In genomic region chr12:111161943-111162311, GRCm38 (mm10) we compare ENCODE assay signal across 10 mouse cellular contexts. TPM values are rescaled to one million over a fixed set of nuclear protein-coding genes. Genes with fewer than 3 reads are reported as not detected.
DNase-seq lines count a peak whose midpoint lies in the region; ATAC-seq and TF ChIP-seq lines count a peak whose summit lies in the region.
"Had no signal": no experiment of that assay in that cellular context is flagged by ENCODE, and none has a peak within 500 bp of the region (broad histone marks: within the 10 kb centered on the region; RNA-seq: fewer than 3 reads in every experiment).

No protein-coding gene starts in this region.

- peak overlapping the region; percentile 36 for H3K4me3 ChIP-seq in heart, embryonic 13.5 days
- no peak overlapping the region for H3K4me3 ChIP-seq in embryonic facial prominence, embryonic 12.5 days
- no peak overlapping the region for H3K4me3 ChIP-seq in intestine, postnatal 0 days (ENCODE audit: low read depth, low read length)
- H3K4me3 ChIP-seq in midbrain, embryonic 13.5 days (replicated peaks) = peak overlapping the region; percentile 21
- H3K4me3 ChIP-seq: myocyte had no signal

- WGBS in heart, embryonic 13.5 days = 38% methylated on average over 7 of the region's 7 CpGs
- WGBS in embryonic facial prominence, embryonic 12.5 days = 39% methylated on average over 7 of the region's 7 CpGs
- WGBS in intestine, postnatal 0 days = 45% methylated on average over 7 of the region's 7 CpGs
- 33% methylated on average over 7 of the region's 7 CpGs for WGBS in midbrain, embryonic 13.5 days

- H3K27me3 ChIP-seq in heart, embryonic 13.5 days (replicated peaks) = no peaks in the 10 kb centered on the region
- no peaks in the 10 kb centered on the region for H3K27me3 ChIP-seq in embryonic facial prominence, embryonic 12.5 days
- H3K27me3 ChIP-seq in intestine, postnatal 0 days (replicated peaks; ENCODE audit: control insufficient read depth, insufficient read depth, low read length) = no peaks in the 10 kb centered on the region
- H3K27me3 ChIP-seq in midbrain, embryonic 13.5 days = no peaks in the 10 kb centered on the region

- ATAC-seq in heart, embryonic 13.5 days (ENCODE audit: extremely low read depth, insufficient number of reproducible peaks, low FRiP score, low TSS enrichment) = no peak
- no peak for ATAC-seq in embryonic facial prominence, embryonic 12.5 days (ENCODE audit: insufficient number of reproducible peaks, insufficient read depth, low FRiP score, low TSS enrichment)
- ATAC-seq in intestine, postnatal 0 days = no peak
- no peak; the same call in 1 of the 2 replicates for ATAC-seq in midbrain, embryonic 13.5 days

- peak overlapping the region; percentile 53; the same call in 1 of the 2 replicates for H3K27ac ChIP-seq in heart, embryonic 13.5 days (replicated peaks)
- H3K27ac ChIP-seq in embryonic facial prominence, embryonic 12.5 days = peak overlapping the region; percentile 24; the same call in 1 of the 2 replicates
- no peak overlapping the region; the same call in 1 of the 2 replicates for H3K27ac ChIP-seq in intestine, postnatal 0 days (ENCODE audit: low read depth, low read length)
- H3K27ac ChIP-seq in midbrain, embryonic 13.5 days = peak overlapping the region; percentile 91

- DNase-seq in heart, adult 9 months (ENCODE audit: low spot score in 2 of 2) = no peak
- DNase-seq in cerebellum, postnatal 4 days (ENCODE audit: low spot score in 2 of 2) = no peak
- DNase-seq in embryo, embryonic 9.5 days (ENCODE audit: extremely low spot score) = no peak
- no peak for DNase-seq in cerebellum, adult 9-11 months

- peak overlapping the region; percentile 76 for H3K9ac ChIP-seq in heart, embryonic 13.5 days
- 0 out of 2 replicates have a peak overlapping the region, but pooled peaks have one; percentile 10 for H3K9ac ChIP-seq in embryonic facial prominence, embryonic 12.5 days
- no peak overlapping the region for H3K9ac ChIP-seq in intestine, postnatal 0 days (ENCODE audit: low read depth, low read length)
- peak overlapping the region; percentile 56 for H3K9ac ChIP-seq in midbrain, embryonic 13.5 days (replicated peaks)

- TF ChIP-seq CTCF in intestine, postnatal 0 days (IDR thresholded peaks at IDR 0.05; ENCODE audit: low read depth) = no peak

- H3K4me2 ChIP-seq in heart, embryonic 13.5 days = peak overlapping the region; percentile 64
- H3K4me2 ChIP-seq in embryonic facial prominence, embryonic 12.5 days (replicated peaks) = peak overlapping the region; percentile 42
- peak overlapping the region; percentile 39 for H3K4me2 ChIP-seq in intestine, postnatal 0 days (replicated peaks; ENCODE audit: low read depth)
- H3K4me2 ChIP-seq in midbrain, embryonic 13.5 days (replicated peaks) = peak overlapping the region; percentile 40

- no peaks in the 10 kb centered on the region for H3K36me3 ChIP-seq in heart, embryonic 13.5 days
- H3K36me3 ChIP-seq in embryonic facial prominence, embryonic 12.5 days = no peaks in the 10 kb centered on the region
- no peaks in the 10 kb centered on the region for H3K36me3 ChIP-seq in intestine, postnatal 0 days (ENCODE audit: control insufficient read depth, insufficient read depth)
- no peaks in the 10 kb centered on the region for H3K36me3 ChIP-seq in midbrain, embryonic 13.5 days

- peaks cover 31% of the 10 kb centered on the region for H3K4me1 ChIP-seq in heart, embryonic 13.5 days
- peaks cover 17% of the 10 kb centered on the region for H3K4me1 ChIP-seq in embryonic facial prominence, embryonic 12.5 days
- 0 out of 2 replicates have a peak, but pooled peaks cover 4% of the 10 kb centered on the region for H3K4me1 ChIP-seq in intestine, postnatal 0 days (replicated peaks; ENCODE audit: control insufficient read depth, insufficient read depth, low read length)
- peaks cover 38% of the 10 kb centered on the region for H3K4me1 ChIP-seq in midbrain, embryonic 13.5 days (replicated peaks)

- H3K9me3 ChIP-seq in heart, embryonic 13.5 days = no peaks in the 10 kb centered on the region
- H3K9me3 ChIP-seq in embryonic facial prominence, embryonic 12.5 days = no peaks in the 10 kb centered on the region
- H3K9me3 ChIP-seq in intestine, postnatal 0 days (ENCODE audit: control insufficient read depth) = no peaks in the 10 kb centered on the region
- H3K9me3 ChIP-seq in midbrain, embryonic 13.5 days = no peaks in the 10 kb centered on the region

RNA-seq across cellular contexts. Expression of gene Traf3, which starts 4.2 kb away (rescaled TPM):
- 6.0 TPM in 2 replicates for polyA plus RNA-seq in heart, embryonic 13.5 days (2015; fragmentation: Nextera tagmentation; extraction: Ambion mirVana)
- polyA plus RNA-seq in embryonic facial prominence, embryonic 12.5 days (2016; fragmentation: Nextera tagmentation; extraction: Ambion mirVana) = 15.8 TPM in 2 replicates
- 3.4 and 4.0 TPM in 2 replicates for polyA plus RNA-seq in intestine, postnatal 0 days (2015; fragmentation: Nextera tagmentation; extraction: Ambion mirVana)
- polyA plus RNA-seq in midbrain, embryonic 13.5 days (2015; fragmentation: Nextera tagmentation; extraction: Ambion mirVana) = 15.7 and 19.7 TPM in 2 replicates

RNA-seq across cellular contexts. Expression of gene 4930595D18Rik, which starts 22.4 kb away (rescaled TPM):
- polyA plus RNA-seq in heart, embryonic 13.5 days (2015; fragmentation: Nextera tagmentation; extraction: Ambion mirVana) = not detected in 2 replicates
- polyA plus RNA-seq in embryonic facial prominence, embryonic 12.5 days (2016; fragmentation: Nextera tagmentation; extraction: Ambion mirVana) = not detected in 2 replicates
- not detected in 2 replicates for polyA plus RNA-seq in intestine, postnatal 0 days (2015; fragmentation: Nextera tagmentation; extraction: Ambion mirVana)
- polyA plus RNA-seq in midbrain, embryonic 13.5 days (2015; fragmentation: Nextera tagmentation; extraction: Ambion mirVana) = not detected in 2 replicates
- polyA plus RNA-seq: C2C12, myocyte had no signal

Comparison
In these comparisons a context has a peak if more than half of its experiments do, and no peak if none do; other contexts are left out.
1. H3K4me3 ChIP-seq: peak in heart, embryonic 13.5 days (single experiment) and midbrain, embryonic 13.5 days (single experiment); none in embryonic facial prominence, embryonic 12.5 days (single experiment) and intestine, postnatal 0 days (single experiment).
2. Peak in every context shown above with its lines, with median percentiles within 50 percentile points of each other: H3K4me2 ChIP-seq.